Mouse (Mus musculus): Measurements from ENCODE around the gene Tomm70a.

The Tomm70a gene

GRCm38 (mm10) chr16:57101174-57101573 lies 20.3 kb upstream of the Tomm70a start:
- Histone ChIP-seq H3K9me3 (ENCODE audit: low read length) (no peaks in the 10 kb centered on the region), H3K4me1 (replicated peaks; ENCODE audit: low read depth, low read length) (no peaks in the 10 kb centered on the region)
- no peak for TF ChIP-seq POU5F1 (IDR thresholded peaks at IDR 0.05; ENCODE audit: borderline replicate concordance, low read length)
- TF ChIP-seq CTCF (conservative IDR thresholded peaks at IDR 0.05; ENCODE audit: low read length): no peak

GRCm38 (mm10) chr16:57106185-57106960 lies 15.1 kb upstream of the Tomm70a start:
- Histone ChIP-seq H3K4me1 (replicated peaks; ENCODE audit: low read depth, low read length) (no peaks in the 10 kb centered on the region), H3K36me3 (ENCODE audit: insufficient read depth, low read length) (no peaks in the 10 kb centered on the region), H3K27me3 (ENCODE audit: insufficient read depth, low read length) (no peaks in the 10 kb centered on the region), H3K9me3 (ENCODE audit: low read length) (no peaks in the 10 kb centered on the region), H3K4me3 (replicated peaks; ENCODE audit: low read length) (no peak overlapping the region)
- no peak for TF ChIP-seq POU5F1 (IDR thresholded peaks at IDR 0.05; ENCODE audit: borderline replicate concordance, low read length)
- no peak for TF ChIP-seq CTCF (conservative IDR thresholded peaks at IDR 0.05; ENCODE audit: low read length)
- no peak for TF ChIP-seq NANOG (IDR thresholded peaks at IDR 0.05; ENCODE audit: borderline replicate concordance, low read length)

More at GRCm38 (mm10) chr16:57101174-57101573, 20.3 kb upstream of the Tomm70a start:
- no peaks in the 10 kb centered on the region for H3K36me3 ChIP-seq (ENCODE audit: insufficient read depth, low read length)
- H3K4me3 ChIP-seq (replicated peaks; ENCODE audit: low read length): no peak overlapping the region
- no peaks in the 10 kb centered on the region for H3K27me3 ChIP-seq (ENCODE audit: insufficient read depth, low read length)

GRCm38 (mm10) chr16:57116066-57116465 lies 5.4 kb upstream of the Tomm70a start:
- TF ChIP-seq CTCF (conservative IDR thresholded peaks at IDR 0.05; ENCODE audit: low read length) (peak; percentile 24), NANOG (IDR thresholded peaks at IDR 0.05; ENCODE audit: borderline replicate concordance, low read length) (no peak), POU5F1 (IDR thresholded peaks at IDR 0.05; ENCODE audit: borderline replicate concordance, low read length) (no peak)
- no peaks in the 10 kb centered on the region for H3K36me3 ChIP-seq (ENCODE audit: insufficient read depth, low read length)
- H3K4me1 ChIP-seq (replicated peaks; ENCODE audit: low read depth, low read length): no peaks in the 10 kb centered on the region
- H3K27me3 ChIP-seq (ENCODE audit: insufficient read depth, low read length): peaks cover 5% of the 10 kb centered on the region; the same call in 1 of the 2 replicates
- H3K9me3 ChIP-seq (ENCODE audit: low read length): no peaks in the 10 kb centered on the region
- no peak overlapping the region for H3K4me3 ChIP-seq (replicated peaks; ENCODE audit: low read length)

- Histone ChIP-seq H3K9me3 (ENCODE audit: low read length) (no peaks in the 10 kb centered on the region), H3K27me3 (ENCODE audit: insufficient read depth, low read length) (0 out of 2 replicates have a peak, but pooled peaks cover 3% of the 10 kb centered on the region), H3K4me1 (replicated peaks; ENCODE audit: low read depth, low read length) (no peaks in the 10 kb centered on the region), H3K4me3 (replicated peaks; ENCODE audit: low read length) (no peak overlapping the region), H3K36me3 (ENCODE audit: insufficient read depth, low read length) (no peaks in the 10 kb centered on the region)
- no peak for TF ChIP-seq POU5F1 (IDR thresholded peaks at IDR 0.05; ENCODE audit: borderline replicate concordance, low read length)
- no peak for TF ChIP-seq CTCF (conservative IDR thresholded peaks at IDR 0.05; ENCODE audit: low read length)
- TF ChIP-seq NANOG (IDR thresholded peaks at IDR 0.05; ENCODE audit: borderline replicate concordance, low read length): no peak
Observed at GRCm38 (mm10) chr16:57117562-57117961, 3.9 kb upstream of the Tomm70a start.

- no peak for TF ChIP-seq POU5F1 (IDR thresholded peaks at IDR 0.05; ENCODE audit: borderline replicate concordance, low read length)
- TF ChIP-seq NANOG (IDR thresholded peaks at IDR 0.05; ENCODE audit: borderline replicate concordance, low read length): no peak
- TF ChIP-seq CTCF (conservative IDR thresholded peaks at IDR 0.05; ENCODE audit: low read length): no peak
- Histone ChIP-seq H3K9me3 (ENCODE audit: low read length) (no peaks in the 10 kb centered on the region), H3K4me3 (replicated peaks; ENCODE audit: low read length) (peak overlapping the region; percentile 100), H3K27me3 (ENCODE audit: insufficient read depth, low read length) (no peaks in the 10 kb centered on the region), H3K4me1 (replicated peaks; ENCODE audit: low read depth, low read length) (peaks cover 36% of the 10 kb centered on the region), H3K36me3 (ENCODE audit: insufficient read depth, low read length) (peaks cover 31% of the 10 kb centered on the region)
Observed at GRCm38 (mm10) chr16:57121816-57122415, 413 bp downstream of the Tomm70a start.

GRCm38 (mm10) chr16:57122682-57123445 lies 1.4 kb downstream of the Tomm70a start:
- H3K4me1 ChIP-seq (replicated peaks; ENCODE audit: low read depth, low read length): peaks cover 45% of the 10 kb centered on the region
- peaks cover 38% of the 10 kb centered on the region for H3K36me3 ChIP-seq (ENCODE audit: insufficient read depth, low read length)
- no peaks in the 10 kb centered on the region for H3K9me3 ChIP-seq (ENCODE audit: low read length)
- H3K27me3 ChIP-seq (ENCODE audit: insufficient read depth, low read length): no peaks in the 10 kb centered on the region
- peak overlapping the region; percentile 100 for H3K4me3 ChIP-seq (replicated peaks; ENCODE audit: low read length)
- TF ChIP-seq POU5F1 (IDR thresholded peaks at IDR 0.05; ENCODE audit: borderline replicate concordance, low read length) (no peak), NANOG (IDR thresholded peaks at IDR 0.05; ENCODE audit: borderline replicate concordance, low read length) (no peak), CTCF (conservative IDR thresholded peaks at IDR 0.05; ENCODE audit: low read length) (no peak)

GRCm38 (mm10) chr16:57126268-57126667 lies 4.8 kb downstream of the Tomm70a start:
- TF ChIP-seq CTCF (conservative IDR thresholded peaks at IDR 0.05; ENCODE audit: low read length): no peak
- TF ChIP-seq NANOG (IDR thresholded peaks at IDR 0.05; ENCODE audit: borderline replicate concordance, low read length): no peak
- no peak for TF ChIP-seq POU5F1 (IDR thresholded peaks at IDR 0.05; ENCODE audit: borderline replicate concordance, low read length)
- Histone ChIP-seq H3K4me3 (replicated peaks; ENCODE audit: low read length) (no peak overlapping the region), H3K9me3 (ENCODE audit: low read length) (no peaks in the 10 kb centered on the region)

GRCm38 (mm10) chr16:57127825-57128224 lies 6.3 kb downstream of the Tomm70a start:
- Histone ChIP-seq H3K27me3 (ENCODE audit: insufficient read depth, low read length) (no peaks in the 10 kb centered on the region), H3K36me3 (ENCODE audit: insufficient read depth, low read length) (peaks cover 52% of the 10 kb centered on the region), H3K4me1 (replicated peaks; ENCODE audit: low read depth, low read length) (peaks cover 88% of the 10 kb centered on the region), H3K9me3 (ENCODE audit: low read length) (no peaks in the 10 kb centered on the region), H3K4me3 (replicated peaks; ENCODE audit: low read length) (no peak overlapping the region)
- no peak for TF ChIP-seq NANOG (IDR thresholded peaks at IDR 0.05; ENCODE audit: borderline replicate concordance, low read length)
- no peak for TF ChIP-seq CTCF (conservative IDR thresholded peaks at IDR 0.05; ENCODE audit: low read length)

More at GRCm38 (mm10) chr16:57126268-57126667, 4.8 kb downstream of the Tomm70a start:
- peaks cover 47% of the 10 kb centered on the region for H3K36me3 ChIP-seq (ENCODE audit: insufficient read depth, low read length)
- peaks cover 75% of the 10 kb centered on the region for H3K4me1 ChIP-seq (replicated peaks; ENCODE audit: low read depth, low read length)
- no peaks in the 10 kb centered on the region for H3K27me3 ChIP-seq (ENCODE audit: insufficient read depth, low read length)

Measured in E14TG2a.4 (cell line).